Mouse (Mus musculus): ENCODE measurements at regions not wholly inside any gene's neighbourhood (a gene's known extent, or its start where the extent isn't known, plus 50 kb on each side); places are given as distances from the start of the nearest gene placed in this dataset.

- H3K4me3 ChIP-seq (replicated peaks; ENCODE audit: insufficient read depth, low read depth, low read length), result no peak overlapping the region
- no peaks in the 10 kb centered on the region for H3K4me1 ChIP-seq (ENCODE audit: control insufficient read depth, insufficient read depth, low read length)
- H3K27me3 ChIP-seq (ENCODE audit: control insufficient read depth, insufficient read depth, low read length), result no peaks in the 10 kb centered on the region
- TF ChIP-seq CTCF (IDR thresholded peaks at IDR 0.05; ENCODE audit: borderline replicate concordance, insufficient read depth, low read depth, low read length) (no peak), POLR2A (IDR thresholded peaks at IDR 0.05; ENCODE audit: borderline replicate concordance, insufficient read depth, low read length) (no peak)
- no peak overlapping the region for H3K27ac ChIP-seq (ENCODE audit: insufficient read depth, low read length)
- no peak for DNase-seq
- WGBS, result 93% methylated on average over 6 of the region's 6 CpGs
These were observed 74.1 kb upstream of the Hnrnpk start for GRCm38 (mm10) chr13:58477253-58477652.

- Histone ChIP-seq H3K27me3 (ENCODE audit: control insufficient read depth, insufficient read depth, low read length) (no peaks in the 10 kb centered on the region), H3K27ac (ENCODE audit: insufficient read depth, low read length) (no peak overlapping the region)
- WGBS, result 45% methylated on average over 9 of the region's 9 CpGs
These were observed 73.1 kb upstream of the Hnrnpk start for GRCm38 (mm10) chr13:58476033-58476830.

GRCm38 (mm10) chr13:58475495-58475894 lies 72.4 kb upstream of the Hnrnpk start:
- H3K4me3 ChIP-seq (replicated peaks; ENCODE audit: insufficient read depth, low read depth, low read length), result no peak overlapping the region
- H3K27me3 ChIP-seq (ENCODE audit: control insufficient read depth, insufficient read depth, low read length), result no peaks in the 10 kb centered on the region
- DNase-seq, result no peak
- TF ChIP-seq POLR2A (IDR thresholded peaks at IDR 0.05; ENCODE audit: borderline replicate concordance, insufficient read depth, low read length), result no peak
- no peak for TF ChIP-seq CTCF (IDR thresholded peaks at IDR 0.05; ENCODE audit: borderline replicate concordance, insufficient read depth, low read depth, low read length)
- H3K27ac ChIP-seq (ENCODE audit: insufficient read depth, low read length), result no peak overlapping the region
- no peaks in the 10 kb centered on the region for H3K4me1 ChIP-seq (ENCODE audit: control insufficient read depth, insufficient read depth, low read length)
- WGBS, result 56% methylated on average over 6 of the region's 6 CpGs

More at GRCm38 (mm10) chr13:58476033-58476830, 73.1 kb upstream of the Hnrnpk start:
- Histone ChIP-seq H3K4me1 (ENCODE audit: control insufficient read depth, insufficient read depth, low read length) (no peaks in the 10 kb centered on the region), H3K4me3 (replicated peaks; ENCODE audit: insufficient read depth, low read depth, low read length) (no peak overlapping the region)
- no peak for TF ChIP-seq CTCF (IDR thresholded peaks at IDR 0.05; ENCODE audit: borderline replicate concordance, insufficient read depth, low read depth, low read length)
- TF ChIP-seq POLR2A (IDR thresholded peaks at IDR 0.05; ENCODE audit: borderline replicate concordance, insufficient read depth, low read length), result no peak
- DNase-seq, result no peak

- TF ChIP-seq CTCF (IDR thresholded peaks at IDR 0.05; ENCODE audit: borderline replicate concordance, insufficient read depth, low read depth, low read length) (no peak), POLR2A (IDR thresholded peaks at IDR 0.05; ENCODE audit: borderline replicate concordance, insufficient read depth, low read length) (no peak)
- H3K4me3 ChIP-seq (replicated peaks; ENCODE audit: insufficient read depth, low read depth, low read length), result no peak overlapping the region
- H3K27ac ChIP-seq (ENCODE audit: insufficient read depth, low read length), result no peak overlapping the region
- no peaks in the 10 kb centered on the region for H3K4me1 ChIP-seq (ENCODE audit: control insufficient read depth, insufficient read depth, low read length)
- WGBS, result 66% methylated on average over 14 of the region's 14 CpGs
- no peak for DNase-seq
- no peaks in the 10 kb centered on the region for H3K27me3 ChIP-seq (ENCODE audit: control insufficient read depth, insufficient read depth, low read length)
These were observed 69.3 kb upstream of the Hnrnpk start for GRCm38 (mm10) chr13:58472455-58472854.

- no peak for TF ChIP-seq POLR2A (IDR thresholded peaks at IDR 0.05; ENCODE audit: borderline replicate concordance, insufficient read depth, low read length)
- no peak for TF ChIP-seq CTCF (IDR thresholded peaks at IDR 0.05; ENCODE audit: borderline replicate concordance, insufficient read depth, low read depth, low read length)
- H3K27me3 ChIP-seq (ENCODE audit: control insufficient read depth, insufficient read depth, low read length), result no peaks in the 10 kb centered on the region
- no peak overlapping the region for H3K4me3 ChIP-seq (replicated peaks; ENCODE audit: insufficient read depth, low read depth, low read length)
- no peaks in the 10 kb centered on the region for H3K4me1 ChIP-seq (ENCODE audit: control insufficient read depth, insufficient read depth, low read length)
- 4% methylated on average over 16 of the region's 16 CpGs for WGBS
- no peak overlapping the region for H3K27ac ChIP-seq (ENCODE audit: insufficient read depth, low read length)
- peak in 1 of 2 experiments; percentile 13 for DNase-seq
These were observed 68.6 kb upstream of the Hnrnpk start for GRCm38 (mm10) chr13:58471704-58472103.

GRCm38 (mm10) chr13:58469731-58470130 lies 66.6 kb upstream of the Hnrnpk start:
- Histone ChIP-seq H3K4me3 (replicated peaks; ENCODE audit: insufficient read depth, low read depth, low read length) (no peak overlapping the region), H3K27ac (ENCODE audit: insufficient read depth, low read length) (no peak overlapping the region), H3K27me3 (ENCODE audit: control insufficient read depth, insufficient read depth, low read length) (no peaks in the 10 kb centered on the region), H3K4me1 (ENCODE audit: control insufficient read depth, insufficient read depth, low read length) (no peaks in the 10 kb centered on the region)
- WGBS, result 62% methylated on average over 6 of the region's 6 CpGs
- TF ChIP-seq CTCF (IDR thresholded peaks at IDR 0.05; ENCODE audit: borderline replicate concordance, insufficient read depth, low read depth, low read length), result no peak
- no peak for TF ChIP-seq POLR2A (IDR thresholded peaks at IDR 0.05; ENCODE audit: borderline replicate concordance, insufficient read depth, low read length)
- no peak for DNase-seq

- no peaks in the 10 kb centered on the region for H3K27me3 ChIP-seq (ENCODE audit: control insufficient read depth, insufficient read depth, low read length)
- 67% methylated on average over 10 of the region's 10 CpGs for WGBS
- H3K4me3 ChIP-seq (replicated peaks; ENCODE audit: insufficient read depth, low read depth, low read length), result no peak overlapping the region
- H3K4me1 ChIP-seq (ENCODE audit: control insufficient read depth, insufficient read depth, low read length), result no peaks in the 10 kb centered on the region
- no peak overlapping the region for H3K27ac ChIP-seq (ENCODE audit: insufficient read depth, low read length)
- no peak for TF ChIP-seq CTCF (IDR thresholded peaks at IDR 0.05; ENCODE audit: borderline replicate concordance, insufficient read depth, low read depth, low read length)
- no peak for DNase-seq
These were observed 64.0 kb upstream of the Hnrnpk start for GRCm38 (mm10) chr13:58467097-58467642.

Data from cerebellum, adult 2 months (tissue).